21 mouse cellular contexts compared by ENCODE assay signal in genomic region chr5:107695019-107695418, GRCm38 (mm10). TPM values are rescaled to one million over a fixed set of nuclear protein-coding genes. Genes with fewer than 3 reads are reported as not detected.
"Had no signal": no experiment of that assay in that cellular context is flagged by ENCODE, and none has a peak within 500 bp of the region (broad histone marks: within the 10 kb centered on the region; RNA-seq: fewer than 3 reads in every experiment).

No protein-coding gene starts in this region.

- H3K27ac ChIP-seq: liver, embryonic 13.5 days; midbrain, embryonic 12.5 days; midbrain, embryonic 15.5 days; neural tube, embryonic 13.5 days; stomach, postnatal 0 days had no signal

- DNase-seq: kidney, adult 18-20 months; kidney, adult 9 months; kidney, postnatal 14 days; kidney, postnatal 4 days; liver, embryonic 13.5 days; lung, adult 2 months; lung, postnatal 14 days; lung, postnatal 4 days; thymus, adult 2 months; thymus, postnatal 14 days had no signal

- H3K4me1 ChIP-seq: liver, embryonic 13.5 days; midbrain, embryonic 12.5 days; midbrain, embryonic 15.5 days; neural tube, embryonic 13.5 days had no signal

- H3K27me3 ChIP-seq: midbrain, embryonic 12.5 days had no signal

- ATAC-seq: midbrain, embryonic 15.5 days had no signal

- H3K4me3 ChIP-seq: liver, embryonic 13.5 days; midbrain, embryonic 12.5 days; midbrain, embryonic 15.5 days; myocyte; neural tube, embryonic 13.5 days had no signal

RNA-seq across cellular contexts. Expression of gene Gfi1, which starts 30.8 kb away (rescaled TPM):
- total RNA-seq: layer of hippocampus, adult 18-20 months; layer of hippocampus, postnatal 25 days; left cerebral cortex, adult 18-20 months; left cerebral cortex, postnatal 36 days had no signal
- polyA plus RNA-seq: kidney, embryonic 16.5 days; midbrain, embryonic 12.5 days; midbrain, embryonic 15.5 days; stomach, embryonic 14.5 days had no signal
